In genomic region chr13:91223063-91223462, GRCm38 (mm10) we compare ENCODE assay signal across 8 mouse cellular contexts. TPM values are rescaled to one million over a fixed set of nuclear protein-coding genes. Genes with fewer than 3 reads are reported as not detected.
DNase-seq lines count a peak whose midpoint lies in the region; ATAC-seq and TF ChIP-seq lines count a peak whose summit lies in the region.

No protein-coding gene starts in this region.

- H3K4me3 ChIP-seq in heart, adult 2 months, result peak overlapping the region; percentile 97
- H3K4me3 ChIP-seq in brown adipose tissue, adult 24 weeks (ENCODE audit: insufficient read depth, low read depth, low read length), result peak overlapping the region; percentile 84
- H3K4me3 ChIP-seq in heart, postnatal 0 days (ENCODE audit: low read depth, low read length), result peak overlapping the region; percentile 67
- H3K4me3 ChIP-seq in midbrain, embryonic 10.5 days, result peak overlapping the region; percentile 78

- no peaks in the 10 kb centered on the region for H3K9me3 ChIP-seq in heart, postnatal 0 days (replicated peaks; ENCODE audit: control insufficient read depth, low read length)
- no peaks in the 10 kb centered on the region for H3K9me3 ChIP-seq in midbrain, embryonic 10.5 days (replicated peaks)

- no peak for TF ChIP-seq POLR2A in heart, adult 2 months (IDR thresholded peaks at IDR 0.05; ENCODE audit: insufficient read depth, low read depth, low read length)

- no peak for TF ChIP-seq EP300 in heart, adult 2 months (IDR thresholded peaks at IDR 0.05; ENCODE audit: insufficient read depth, low read depth, low read length)
- TF ChIP-seq EP300 in heart, postnatal 0 days (IDR thresholded peaks at IDR 0.05; ENCODE audit: low read depth), result no peak

- no peak overlapping the region for H3K9ac ChIP-seq in heart, adult 2 months (ENCODE audit: low read depth, low read length)
- peak overlapping the region; percentile 83 for H3K9ac ChIP-seq in heart, postnatal 0 days (replicated peaks; ENCODE audit: low read depth, low read length)

- WGBS in heart, adult 2 months, result 92% methylated on average over 1 of the region's 1 CpGs
- WGBS in heart, postnatal 0 days, result 67% methylated on average over 1 of the region's 1 CpGs
- WGBS in midbrain, embryonic 10.5 days, result 61% methylated on average over 1 of the region's 1 CpGs

- no peak for TF ChIP-seq CTCF in heart, adult 2 months (IDR thresholded peaks at IDR 0.05)
- no peak for TF ChIP-seq CTCF in heart, postnatal 0 days (IDR thresholded peaks at IDR 0.05; ENCODE audit: low read depth)

- H3K79me2 ChIP-seq in heart, adult 2 months (replicated peaks; ENCODE audit: control insufficient read depth, insufficient read depth, low read length), result no peaks in the 10 kb centered on the region

- intact Hi-C loops in heart, adult 2 months (cut with DNase I), result loop anchor here (5.0 kb wide), 3 partner anchors 144 to 301 kb away; partner anchors contain the start of genes Rps23 and Ssbp2
- intact Hi-C loops in left cerebral cortex, postnatal 36 days (cut with DNase I), result loop anchor here (5.0 kb wide), 1 partner anchor 144 kb away; no protein-coding TSS in a partner anchor

- H3K36me3 ChIP-seq in heart, adult 2 months (ENCODE audit: control insufficient read depth, insufficient read depth, low read length), result no peaks in the 10 kb centered on the region
- H3K36me3 ChIP-seq in heart, postnatal 0 days (replicated peaks; ENCODE audit: control insufficient read depth, insufficient read depth, low read length), result no peaks in the 10 kb centered on the region
- no peaks in the 10 kb centered on the region for H3K36me3 ChIP-seq in midbrain, embryonic 10.5 days

- no peak for ATAC-seq in heart, postnatal 0 days (ENCODE audit: insufficient read depth, low read depth)

- peak overlapping the region; percentile 60 for H3K4me2 ChIP-seq in heart, postnatal 0 days (ENCODE audit: low read depth, low read length)

- H3K4me1 ChIP-seq in heart, adult 2 months (ENCODE audit: control insufficient read depth, insufficient read depth, low read length), result peaks cover 1% of the 10 kb centered on the region; the same call in 1 of the 2 replicates
- H3K4me1 ChIP-seq in brown adipose tissue, adult 24 weeks (ENCODE audit: control insufficient read depth, insufficient read depth, insufficient read length, low read length), result no peaks in the 10 kb centered on the region
- no peaks in the 10 kb centered on the region for H3K4me1 ChIP-seq in heart, postnatal 0 days (ENCODE audit: control insufficient read depth, insufficient read depth)
- peaks cover 10% of the 10 kb centered on the region for H3K4me1 ChIP-seq in midbrain, embryonic 10.5 days

- no peak for DNase-seq in heart, adult 2 months
- no peak for DNase-seq in heart, postnatal 4 days
- DNase-seq in heart, postnatal 0 days (ENCODE audit: low spot score), result no peak
- DNase-seq in midbrain, embryonic 10.5 days (ENCODE audit: low spot score), result peak; percentile 14
- no peak for DNase-seq in adrenal gland, adult 2 months
- no peak for DNase-seq in left cerebral cortex, postnatal 36 days (ENCODE audit: low spot score in 2 of 2)
- no peak for DNase-seq in ovary, adult 18-20 months (ENCODE audit: low spot score)

- no peaks in the 10 kb centered on the region for H3K27me3 ChIP-seq in heart, adult 2 months (ENCODE audit: control insufficient read depth, insufficient read depth, low read length)
- H3K27me3 ChIP-seq in heart, postnatal 0 days (ENCODE audit: control insufficient read depth, insufficient read depth, low read length), result no peaks in the 10 kb centered on the region
- no peaks in the 10 kb centered on the region for H3K27me3 ChIP-seq in midbrain, embryonic 10.5 days (ENCODE audit: low read depth, poor library complexity, severe bottlenecking)

- H3K27ac ChIP-seq in heart, adult 2 months, result peak overlapping the region; percentile 99
- H3K27ac ChIP-seq in brown adipose tissue, adult 24 weeks (replicated peaks; ENCODE audit: low read depth, low read length), result peak overlapping the region; percentile 94
- H3K27ac ChIP-seq in heart, postnatal 0 days (ENCODE audit: low read depth), result peak overlapping the region; percentile 96
- peak overlapping the region; percentile 97 for H3K27ac ChIP-seq in midbrain, embryonic 10.5 days (replicated peaks)

RNA-seq across cellular contexts. Expression of gene Atg10, which starts 0.7 kb away (rescaled TPM):
- 10 to 100 TPM; 25.1 to 27.1 TPM for total RNA-seq in heart, adult 2 months (2021)
- polyA plus RNA-seq in heart, adult 2 months (2012; rRNA removed), result 5.9 and 13.1 TPM in 2 replicates
- total RNA-seq in heart, postnatal 4 days (2021), result 10 to 100 TPM; 22.1 to 25.6 TPM
- polyA plus RNA-seq in brown adipose tissue, adult 24 weeks (2012; ENCODE audit: insufficient read depth, insufficient read length, missing spikeins), result 41.9 and 46.5 TPM in 2 replicates
- total RNA-seq in heart, postnatal 0 days (2014; rRNA removed; ENCODE audit: low replicate concordance), result 6.7 and 24.7 TPM in 2 replicates
- polyA plus RNA-seq in heart, postnatal 0 days (2015; fragmentation: Nextera tagmentation; extraction: Ambion mirVana), result 41.8 and 44.3 TPM in 2 replicates
- polyA plus RNA-seq in midbrain, embryonic 10.5 days (2016; fragmentation: Nextera tagmentation; extraction: Ambion mirVana), result 10.1 and 12.4 TPM in 2 replicates
- total RNA-seq in adrenal gland, adult 2 months (2021), result 10 to 100 TPM; 17.7 to 20.2 TPM
- polyA plus RNA-seq in adrenal gland, adult 2 months (2012; rRNA removed), result 0.37 and 0.52 TPM in 2 replicates
- 10 to 100 TPM; 13.3 to 19.1 TPM for total RNA-seq in left cerebral cortex, postnatal 36 days (2021)
